Mouse (Mus musculus) G1E-ER4 (cell line): ENCODE data around the gene Vmn1r76. TPM values are rescaled to one million over a fixed set of nuclear protein-coding genes. Genes with fewer than 3 reads are reported as not detected.

Experiments used
- GATA1 ChIP-seq: IDR thresholded peaks from one replicate; pipeline ENCODE4 v1.8.0; 2012; ENCODE audit warnings: low read length, inconsistent platforms
- polyA plus RNA-seq: library from polyadenylated mRNA; stranded (reverse); fragments of >175 nt; gene quantifications from 2 replicates; pipeline ENCODE4 v1.2.3, GENCODE M21; 2012

Vmn1r76 gene
- polyA plus RNA-seq: not detected in 2 replicates

DNA sequence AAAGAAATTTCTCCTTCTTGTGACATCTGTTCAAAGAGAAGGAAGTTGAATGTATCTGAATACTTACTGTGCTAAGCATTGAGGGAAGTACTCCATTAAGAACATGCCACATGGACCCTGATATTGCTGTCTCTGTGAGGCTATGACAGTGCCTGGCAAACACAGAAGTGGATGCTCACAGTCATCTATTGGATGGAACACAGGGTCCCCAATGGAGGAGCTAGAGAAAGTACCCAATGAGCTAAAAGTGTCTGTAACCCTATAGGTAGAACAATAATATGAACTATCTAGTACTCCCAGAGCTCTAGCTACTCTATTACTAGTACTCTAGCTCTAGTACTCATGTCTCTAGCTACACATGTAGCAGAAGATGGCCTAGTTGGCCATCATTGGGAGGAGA, at the start of gene Vmn1r76:
Gene Vmn1r76 (minus strand): TSS at position 101 of the 400 bp plus-strand sequence.
- TF ChIP-seq GATA1: no peak

DNA sequence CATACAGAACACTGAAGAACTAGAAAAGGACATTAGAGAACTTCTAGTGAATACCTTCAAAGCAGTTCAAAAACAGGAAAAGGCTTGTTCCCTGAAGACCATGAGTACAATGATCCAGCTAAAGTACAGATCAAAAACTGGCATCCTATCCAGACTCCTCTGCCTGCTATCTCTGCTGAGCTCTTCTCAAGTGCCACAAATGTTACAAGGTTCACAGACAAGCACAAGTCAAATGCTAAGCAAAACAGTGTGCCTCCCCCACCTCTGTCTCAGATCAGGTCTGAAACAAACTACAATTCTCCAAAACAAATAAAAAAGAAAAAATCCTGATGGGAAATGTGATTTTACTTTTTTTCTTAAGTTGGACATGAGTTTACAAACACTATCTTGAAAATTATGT, 34.6 kb upstream of the Vmn1r76 start:
- TF ChIP-seq GATA1: no peak

DNA sequence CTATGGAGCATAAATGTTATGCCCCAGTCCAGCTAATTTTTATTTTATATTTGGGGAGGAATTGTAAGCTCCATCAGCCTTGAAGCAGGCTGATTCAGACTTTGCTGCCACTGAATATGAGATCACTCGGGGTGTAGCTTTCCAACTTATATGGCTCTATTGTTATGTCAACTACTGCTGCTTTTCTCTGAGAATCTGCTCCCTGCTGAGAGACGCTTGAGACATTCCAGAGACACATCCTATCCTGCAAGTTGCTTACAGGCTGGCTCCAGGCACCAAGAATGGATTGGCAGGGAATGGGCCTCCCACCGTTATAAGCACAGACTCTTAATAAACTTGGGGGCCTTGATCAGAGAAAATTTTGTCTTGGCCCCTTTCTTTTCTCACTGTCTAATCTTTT, 10.0 kb upstream of the Vmn1r76 start:
- no peak for TF ChIP-seq GATA1

DNA sequence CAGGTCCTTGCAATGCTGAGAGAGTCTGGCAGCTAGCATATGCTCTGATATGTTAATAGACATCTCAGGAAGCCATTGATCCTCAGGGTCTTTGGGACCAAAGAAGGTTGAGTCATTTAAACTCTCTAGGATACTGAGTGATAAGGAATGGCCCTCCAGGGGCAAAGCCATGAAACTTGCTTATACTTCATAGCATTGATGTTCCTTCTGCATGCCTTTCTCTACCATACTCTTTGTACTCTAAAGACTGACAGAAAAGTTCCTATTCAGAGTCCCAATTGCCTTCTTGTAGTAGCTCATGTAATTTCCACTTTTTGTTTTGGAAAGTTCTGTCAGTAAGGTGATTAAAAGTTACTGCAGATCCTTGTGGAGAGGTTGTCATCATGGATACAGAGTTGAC, 63.7 kb downstream of the Vmn1r76 start, which contains the start of gene Vmn1r75:
Gene Vmn1r75 (plus strand): TSS at position 301 of the 400 bp plus-strand sequence.
- TF ChIP-seq GATA1: no peak

Other genes starting within 250 kb of the Vmn1r76 start
- gene Vmn1r73, start 207.9 kb downstream of the Vmn1r76 start, polyA plus RNA-seq: not detected in 2 replicates
- not detected in 2 replicates for gene Vmn1r74, start 104.2 kb downstream of the Vmn1r76 start, polyA plus RNA-seq
- not detected in 2 replicates for gene Vmn1r75, start 63.6 kb downstream of the Vmn1r76 start, polyA plus RNA-seq
- not detected in 2 replicates for gene Vmn1r77, start 98.5 kb upstream of the Vmn1r76 start, polyA plus RNA-seq
- gene Vmn1r78, start 212.0 kb upstream of the Vmn1r76 start, polyA plus RNA-seq: not detected in 2 replicates
- not detected in 2 replicates for gene Vmn1r79, start 233.1 kb upstream of the Vmn1r76 start, polyA plus RNA-seq